Mouse (Mus musculus) T-helper 1 cell (primary cell): ENCODE measurements around the gene Smco3.
"Not testable (repeated sequence)": the region's sequence is repeated elsewhere in the genome, so short reads cannot be mapped to it uniquely, and the experiment has no call there.

ENCODE experiments used
- in situ Hi-C: fragments of 300-600 bp; cut with MboI, MseI; formaldehyde crosslinking; loops from one replicate; pipeline ENCODE4 v1.15.1; 2025; ENCODE audit warnings: high pct_unique_total_duplicates

Smco3 gene

DNA sequence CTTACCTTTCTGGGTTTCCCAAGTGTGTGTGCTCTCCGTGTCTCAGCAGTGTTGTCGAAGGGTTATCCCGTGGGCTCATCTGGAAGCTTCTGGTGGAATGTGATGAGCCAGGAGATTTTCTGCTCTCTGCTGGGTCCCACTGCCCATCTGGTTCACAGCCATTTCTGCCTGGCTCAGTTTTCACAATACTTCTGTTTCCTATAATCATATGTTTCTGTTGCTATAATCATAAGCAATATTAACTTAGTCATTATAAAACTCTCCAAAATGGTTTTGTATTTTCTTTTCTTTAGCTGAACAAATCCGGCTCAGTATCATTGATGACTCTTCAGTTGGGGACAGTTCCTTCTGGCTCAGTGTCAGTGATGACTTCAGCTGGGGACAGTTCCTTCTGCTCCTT, at the start of gene Smco3:
Gene Smco3, minus strand, starts transcription at position 101 of the 400 bp plus-strand sequence.
- in situ Hi-C loops: no loop called here

- in situ Hi-C loops: not testable (repeated sequence)
Measured at GRCm38 (mm10) chr6:136884766-136885165, 49.5 kb upstream of the Smco3 start.

DNA sequence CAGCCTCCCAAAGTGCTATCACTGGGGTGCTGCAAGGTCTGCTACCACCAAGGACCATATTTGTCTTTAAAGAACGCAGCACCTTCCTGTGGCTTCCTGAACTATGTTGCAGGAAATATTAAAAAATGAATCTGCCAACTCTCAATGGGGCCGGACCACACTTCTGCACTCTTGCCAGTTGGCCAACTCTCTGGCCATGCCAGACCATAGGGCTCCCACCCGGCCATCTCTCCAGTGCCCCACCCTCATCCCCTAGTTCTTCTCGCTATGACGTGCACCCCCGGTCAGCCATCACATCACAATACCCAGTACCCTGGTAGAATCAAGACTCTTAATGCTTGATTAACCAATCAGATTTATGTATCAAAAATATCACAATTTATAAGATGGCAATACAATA, 48.7 kb upstream of the Smco3 start:
- in situ Hi-C loops: no loop called here

- in situ Hi-C loops: no loop called here
Measured at GRCm38 (mm10) chr6:136883431-136883915, 48.2 kb upstream of the Smco3 start.

DNA sequence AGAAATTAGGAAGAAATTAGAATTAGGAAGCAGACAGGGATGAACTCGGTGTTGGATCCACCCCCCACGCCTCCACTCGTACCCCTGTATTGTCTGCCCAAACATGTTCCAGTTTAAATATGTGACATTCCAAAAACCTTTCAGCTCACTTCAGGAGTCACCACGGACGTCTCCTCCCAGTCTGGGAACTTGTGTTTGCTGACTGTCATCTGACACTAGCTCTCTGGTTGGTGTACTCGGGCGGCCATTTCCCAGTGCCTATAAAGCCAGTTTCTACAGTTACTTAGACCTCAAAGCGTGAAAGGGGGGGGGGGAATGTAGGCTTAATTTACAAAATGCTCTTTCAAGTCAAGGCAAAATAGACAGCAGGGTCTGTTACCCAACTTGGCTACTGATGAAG, 46.4 kb upstream of the Smco3 start:
- in situ Hi-C loops: no loop called here

GRCm38 (mm10) chr6:136875670-136876069, 40.4 kb upstream of the Smco3 start, which contains the start of gene Mgp:
Mgp (minus strand) TSS chr6:136875823.
- in situ Hi-C loops: no loop called here

DNA sequence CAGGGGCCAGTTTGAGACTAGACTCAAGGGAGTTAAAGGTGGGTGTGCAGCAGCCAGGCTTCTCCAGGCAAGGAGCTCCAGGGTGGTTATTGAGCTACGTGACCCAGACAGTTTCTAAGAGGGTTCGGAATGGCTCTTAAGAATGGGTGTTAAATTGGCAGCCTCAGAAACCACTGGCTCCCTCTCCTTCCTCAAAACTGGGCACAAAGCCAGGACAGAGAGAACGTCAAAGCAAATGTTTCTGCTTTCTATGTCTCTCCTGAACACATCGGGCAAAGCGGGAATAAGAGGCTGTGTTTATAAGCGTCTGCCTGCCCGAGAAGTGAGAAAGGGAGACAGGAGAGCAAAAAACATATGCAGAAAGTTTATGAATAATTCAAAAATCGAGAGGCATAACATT, 39.3 kb upstream of the Smco3 start:
- in situ Hi-C loops: no loop called here

DNA sequence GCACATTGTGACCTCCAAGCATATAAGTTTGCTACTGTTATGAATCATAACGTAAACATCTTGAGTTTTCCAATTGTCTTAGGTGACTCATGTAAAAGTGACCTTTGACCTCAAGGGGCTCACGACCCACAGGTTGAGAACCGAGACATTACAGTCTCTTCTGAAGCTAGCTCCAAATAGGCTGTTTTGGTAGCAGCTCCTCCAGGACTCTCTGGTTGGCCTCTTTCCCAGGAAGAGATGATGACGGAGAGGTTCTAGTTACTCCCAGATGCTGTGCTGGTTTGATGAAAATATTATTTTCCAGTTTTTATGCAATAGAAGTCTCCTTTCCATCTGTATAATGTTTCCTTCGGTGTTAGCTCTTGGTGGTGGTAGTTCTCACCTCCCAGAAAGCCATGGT, 33.7 kb upstream of the Smco3 start:
- in situ Hi-C loops: no loop called here

DNA sequence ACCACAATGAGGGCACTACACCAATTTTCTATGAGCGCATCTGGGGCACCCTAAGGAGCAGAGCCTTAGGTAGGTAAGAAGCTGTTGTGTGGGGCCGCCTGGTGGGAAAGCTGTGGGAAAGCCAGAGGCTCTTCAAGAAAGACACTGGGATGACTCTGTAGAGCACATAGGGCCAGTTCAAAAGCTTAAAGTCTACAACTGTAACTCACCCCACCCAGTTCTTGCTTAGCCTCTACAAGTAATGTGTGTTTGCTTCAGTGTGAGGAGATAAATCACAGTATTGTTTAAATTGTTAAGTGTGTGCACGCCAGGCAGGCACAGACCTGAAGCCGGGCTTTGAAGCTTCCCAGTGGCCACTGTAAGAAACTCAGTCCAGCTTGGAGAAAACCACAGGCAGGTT, 30.9 kb upstream of the Smco3 start:
- in situ Hi-C loops: no loop called here

DNA sequence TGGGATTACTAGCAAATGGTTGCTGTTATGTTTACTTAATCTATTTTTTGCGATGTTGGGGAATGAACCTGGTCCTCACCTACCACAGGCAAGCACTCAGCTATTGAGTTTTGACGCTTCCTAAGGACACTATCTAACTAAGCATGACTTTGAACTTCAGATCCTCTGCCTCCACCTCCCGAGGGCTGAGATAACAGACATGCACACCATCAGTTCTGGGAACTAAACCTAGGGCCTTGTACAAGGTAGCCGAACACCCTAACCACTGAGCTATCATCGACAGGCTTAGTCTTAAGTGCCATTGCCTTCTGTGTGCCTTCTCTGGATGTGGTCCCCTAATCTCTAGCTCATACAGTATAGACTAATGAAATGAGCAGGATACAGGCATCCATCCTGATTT, 30.1 kb upstream of the Smco3 start:
- in situ Hi-C loops: no loop called here

DNA sequence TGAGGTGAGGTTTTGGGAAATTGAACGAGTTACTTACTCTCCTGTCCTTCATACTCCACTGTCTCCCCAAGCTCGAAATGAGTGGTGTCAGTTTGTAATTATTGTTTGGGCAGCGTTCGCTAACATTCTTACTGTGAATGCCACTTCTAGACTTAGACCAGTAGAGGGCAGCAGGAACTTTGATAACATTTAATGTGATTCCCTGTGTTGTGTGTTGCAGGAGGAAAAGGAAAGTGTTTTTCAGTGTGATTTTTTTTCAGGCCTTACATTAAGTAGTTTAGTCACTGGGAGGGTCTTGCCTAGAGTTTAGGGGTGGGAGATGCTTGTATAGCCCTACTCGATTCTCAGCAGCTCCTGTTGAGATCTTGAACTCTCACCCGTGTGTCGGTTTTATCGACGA, 25.8 kb upstream of the Smco3 start:
- in situ Hi-C loops: no loop called here

GRCm38 (mm10) chr6:136858420-136858819, 23.2 kb upstream of the Smco3 start:
- in situ Hi-C loops: no loop called here

DNA sequence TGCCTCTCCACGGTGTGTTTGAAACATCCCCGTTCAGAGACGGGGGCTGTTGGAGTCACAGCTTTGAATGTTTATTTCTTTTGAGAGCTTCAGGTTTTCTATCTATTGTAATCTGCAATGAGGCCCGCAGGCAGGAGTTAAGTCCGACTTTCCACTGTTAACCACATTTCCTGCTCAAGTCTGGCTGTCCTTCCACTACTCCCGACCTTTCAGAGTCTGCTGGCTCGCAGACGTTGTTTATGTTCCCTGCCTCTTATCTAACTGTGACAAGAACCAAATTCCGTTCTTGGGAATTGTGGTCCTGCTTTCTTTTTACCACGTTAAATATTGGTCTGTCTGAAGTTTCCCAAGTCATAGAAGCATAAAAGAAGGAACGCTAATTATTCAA, 22.6 kb upstream of the Smco3 start:
- in situ Hi-C loops: no loop called here

GRCm38 (mm10) chr6:136857186-136857872, 22.1 kb upstream of the Smco3 start, which contains the start of gene Art4:
Art4 (minus strand) TSS chr6:136857733.
- in situ Hi-C loops: no loop called here

DNA sequence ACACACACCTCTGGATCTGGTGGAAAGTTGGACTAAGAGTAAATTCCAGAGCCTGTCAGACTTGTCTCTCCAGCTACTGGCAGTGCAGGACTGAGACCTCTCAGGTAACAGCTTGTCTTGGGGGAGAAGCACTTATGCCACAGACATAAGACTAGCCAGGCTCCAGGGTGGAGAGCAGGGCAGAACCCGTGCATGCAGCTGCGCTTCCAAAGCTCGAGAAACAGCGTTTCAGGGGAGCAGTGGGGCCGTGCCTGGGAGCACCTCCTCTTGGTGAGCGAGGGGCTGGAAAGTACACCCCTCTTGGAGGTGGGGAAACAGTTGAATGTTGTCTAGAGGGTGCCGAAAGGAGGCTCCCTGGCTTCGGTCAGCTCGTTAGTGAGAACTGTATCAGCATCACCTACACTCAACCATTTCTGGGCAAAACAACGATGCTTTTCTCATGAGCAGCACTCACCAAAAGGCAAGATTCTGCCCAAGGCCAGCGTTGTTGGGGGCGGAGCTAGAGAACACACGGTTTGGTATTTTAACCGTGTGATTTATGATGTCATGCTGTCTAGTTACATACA, 20.9 kb upstream of the Smco3 start:
- in situ Hi-C loops: no loop called here

DNA sequence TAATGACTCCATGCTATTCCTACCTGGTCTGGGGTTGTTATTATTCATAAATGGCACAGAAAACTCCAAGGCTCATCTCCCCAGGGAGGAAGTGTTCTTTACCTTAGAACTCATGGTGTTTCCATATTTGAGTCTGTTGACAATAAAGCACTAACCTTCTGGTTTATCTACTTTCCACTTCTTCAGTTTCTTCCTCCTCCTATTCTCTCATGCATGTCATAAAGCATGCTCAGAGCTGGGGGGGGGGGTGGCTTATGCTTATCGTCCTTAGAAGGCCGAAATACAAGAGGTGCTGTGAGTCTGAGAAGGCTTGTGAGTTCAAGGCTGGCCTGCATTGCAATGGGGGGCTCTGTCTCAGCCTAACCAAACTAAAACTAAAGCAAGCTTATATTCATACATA, 19.9 kb upstream of the Smco3 start:
- in situ Hi-C loops: no loop called here

- in situ Hi-C loops: no loop called here
Measured at GRCm38 (mm10) chr6:136854361-136854781, 19.1 kb upstream of the Smco3 start.

DNA sequence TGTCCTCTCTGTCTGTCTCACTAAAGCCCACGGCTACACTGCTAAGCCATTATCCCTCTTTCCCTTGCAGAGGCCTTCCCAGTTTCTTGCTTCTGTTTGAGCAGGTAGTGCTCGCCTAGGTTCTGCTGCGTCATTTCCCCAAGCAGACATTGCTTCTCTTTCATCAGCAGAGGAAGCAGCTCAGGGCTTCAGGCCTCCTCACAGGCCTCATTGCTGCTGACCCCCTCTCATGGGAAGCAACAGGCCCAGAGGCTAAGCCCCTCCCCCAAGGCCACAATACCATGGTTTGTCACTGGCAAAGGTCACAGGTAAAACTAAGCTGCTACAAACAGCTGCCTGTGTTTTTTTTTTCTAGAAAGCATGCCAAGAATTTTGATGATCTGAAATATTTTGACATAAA, 17.5 kb upstream of the Smco3 start:
- in situ Hi-C loops: no loop called here

- in situ Hi-C loops: no loop called here
Measured at GRCm38 (mm10) chr6:136852348-136852747, 17.1 kb upstream of the Smco3 start.

DNA sequence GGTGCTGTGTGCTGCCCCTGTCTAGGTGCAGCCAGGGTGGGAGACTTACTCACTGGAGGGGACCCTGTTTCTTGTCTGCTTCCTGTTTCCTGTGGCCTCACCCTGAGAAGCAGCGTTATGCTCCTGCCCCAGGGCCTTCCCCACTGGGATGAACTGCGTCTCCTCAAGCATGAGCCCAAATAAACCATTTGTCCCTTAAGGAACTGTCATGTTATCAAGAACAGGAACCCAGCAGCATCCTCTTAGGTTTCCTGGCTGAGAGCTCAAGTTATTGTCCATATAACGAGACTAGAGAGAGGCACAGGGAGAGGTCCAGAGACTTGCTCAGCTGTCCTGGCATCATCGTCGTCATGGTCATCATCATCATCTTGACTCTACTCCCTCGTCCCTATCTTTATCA, 15.0 kb upstream of the Smco3 start:
- in situ Hi-C loops: no loop called here

GRCm38 (mm10) chr6:136848971-136849370, 13.7 kb upstream of the Smco3 start:
- in situ Hi-C loops: loop anchor here (5.0 to 10.0 kb wide), 2 partner anchors 63 to 136 kb away; no protein-coding TSS in a partner anchor

- in situ Hi-C loops: loop anchor here (5.0 to 10.0 kb wide), 2 partner anchors 64 to 136 kb away; no protein-coding TSS in a partner anchor
Measured at GRCm38 (mm10) chr6:136848399-136848798, 13.1 kb upstream of the Smco3 start.

- in situ Hi-C loops: loop anchor here (5.0 to 10.0 kb wide), 2 partner anchors 65 to 137 kb away; no protein-coding TSS in a partner anchor
Measured at GRCm38 (mm10) chr6:136847790-136848189, 12.5 kb upstream of the Smco3 start.
